Mouse (Mus musculus) spleen, adult 10 weeks (tissue): ENCODE results near the gene Xylt2. TPM values are rescaled to one million over a fixed set of nuclear protein-coding genes. Genes with fewer than 3 reads are reported as not detected.

Source experiments
- polyA plus RNA-seq: library from polyadenylated mRNA; stranded (reverse); fragments of 350-450 nt; fragmentation: Illumina TruSeq; extraction: RNeasy Lipid Tissue Mini Kit (QIAGEN cat#74804); gene quantifications from one replicate; pipeline ENCODE4 v1.2.3, GENCODE M21; 2015; ENCODE audit warnings: low replicate concordance; ENCODE audit not compliant: insufficient read depth

The Xylt2 gene
- polyA plus RNA-seq, result 5.5 TPM

GRCm38 (mm10) chr11:94676754-94677606 is at the start of gene Xylt2:
Gene Xylt2 (minus strand): TSS chr11:94677515.

GRCm38 (mm10) chr11:94704472-94704871 is 27.2 kb upstream of the Xylt2 start, which contains the start of gene Gm11541:
Gene Gm11541 (minus strand): TSS chr11:94704499.

GRCm38 (mm10) chr11:94653663-94654436 is 23.5 kb downstream of the Xylt2 start, which contains the start of the genes Mrpl27 and Eme1:
Gene Mrpl27 (plus strand): TSS chr11:94653767.
Gene Eme1 (minus strand): TSS chr11:94653964.

GRCm38 (mm10) chr11:94629199-94629883 is 48.0 kb downstream of the Xylt2 start, which contains the start of gene Lrrc59:
Gene Lrrc59 (plus strand): TSS chr11:94629767.

Other genes starting within 250 kb of the Xylt2 start
- 0.76 TPM for gene Cacna1g, start 203.3 kb downstream of the Xylt2 start, polyA plus RNA-seq
- gene Spata20, start 191.3 kb downstream of the Xylt2 start, polyA plus RNA-seq, result not detected
- gene Epn3, start 177.5 kb downstream of the Xylt2 start, polyA plus RNA-seq, result not detected
- 0.18 TPM for gene Mycbpap, start 155.8 kb downstream of the Xylt2 start, polyA plus RNA-seq
- 5.6 TPM for gene Rsad1, start 128.3 kb downstream of the Xylt2 start, polyA plus RNA-seq
- gene Chad, start 112.5 kb downstream of the Xylt2 start, polyA plus RNA-seq, result not detected
- gene Acsf2, start 75.6 kb downstream of the Xylt2 start, polyA plus RNA-seq, result 46.7 TPM
- 50.7 TPM for gene Lrrc59, start 47.7 kb downstream of the Xylt2 start, polyA plus RNA-seq
- 31.3 TPM for gene Mrpl27, start 23.7 kb downstream of the Xylt2 start, polyA plus RNA-seq
- gene Eme1, start 23.6 kb downstream of the Xylt2 start, polyA plus RNA-seq, result 1.8 TPM
- not detected for gene Gm11541, start 27.0 kb upstream of the Xylt2 start, polyA plus RNA-seq
- not detected for gene Cdc34b, start 64.3 kb upstream of the Xylt2 start, polyA plus RNA-seq
- gene Tmem92, start 105.2 kb upstream of the Xylt2 start, polyA plus RNA-seq, result not detected